Mouse (Mus musculus): ENCODE measurements around the gene Olfr392.

The Olfr392 gene

GRCm38 (mm10) chr11:73816949-73817348 is at the start of gene Olfr392:
Olfr392 (minus strand) TSS chr11:73817049.
- DNase-seq (ENCODE audit: low spot score in 2 of 2) = no peak

- no peak for DNase-seq (ENCODE audit: low spot score in 2 of 2)
Observed at GRCm38 (mm10) chr11:73851354-73851753, 34.5 kb upstream of the Olfr392 start, which contains the start of gene Olfr393. Olfr393 (minus strand) TSS chr11:73851454.

GRCm38 (mm10) chr11:73802952-73803351 is 13.9 kb downstream of the Olfr392 start, which contains the start of gene Olfr391-ps:
Olfr391-ps (minus strand) TSS chr11:73803052.
- DNase-seq (ENCODE audit: low spot score in 2 of 2) = no peak

GRCm38 (mm10) chr11:73782664-73783063 is 34.2 kb downstream of the Olfr392 start, which contains the start of gene Olfr390:
Olfr390 (plus strand) TSS chr11:73782964.
- no peak for DNase-seq (ENCODE audit: low spot score in 2 of 2)

- DNase-seq (ENCODE audit: low spot score in 2 of 2) = no peak
Observed at GRCm38 (mm10) chr11:73780613-73781012, 36.2 kb downstream of the Olfr392 start, which contains the start of gene Olfr389. Olfr389 (minus strand) TSS chr11:73780713.
